Mouse (Mus musculus) C2C12 (cell line): ENCODE measurements around the gene Ppp2r3a.

Experiments
- CTCF ChIP-seq: IDR thresholded peaks from one replicate; pipeline ENCODE4 v1.5.1; 2011; ENCODE audit not compliant: control insufficient read depth, insufficient read depth, insufficient read length
- MYOD1 ChIP-seq: IDR thresholded peaks from one replicate; pipeline ENCODE4 v1.6.1; 2011; ENCODE audit warnings: low read depth; ENCODE audit not compliant: control insufficient read depth, insufficient read length

DNA sequence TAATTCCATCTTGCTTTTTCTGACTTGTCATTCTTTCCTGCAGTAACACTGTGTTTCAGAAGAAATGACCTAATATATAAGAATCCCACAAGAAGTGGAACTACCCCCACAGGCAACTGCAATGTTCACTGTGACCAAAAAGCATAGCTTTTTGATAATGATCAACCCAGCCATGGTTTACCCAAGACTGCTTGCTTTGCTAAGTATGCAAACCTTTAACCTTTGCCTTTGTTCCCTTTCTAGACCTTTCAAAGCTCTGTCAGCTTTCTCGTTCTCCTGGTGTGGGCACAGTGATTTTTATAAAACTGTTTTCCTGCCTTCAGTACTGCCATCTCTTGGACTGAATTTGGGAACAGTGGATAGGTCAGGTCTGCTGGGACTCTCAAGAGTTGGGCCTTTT lies 43.6 kb downstream of the Ppp2r3a start:
- TF ChIP-seq CTCF (no peak), MYOD1 (no peak)
